Mouse (Mus musculus): ENCODE results near the gene Fto. TPM values are rescaled to one million over a fixed set of nuclear protein-coding genes. Genes with fewer than 3 reads are reported as not detected.

Gene Fto
- total and polyA plus RNA-seq, 3 experiments = 8.4 to 43.2 (median 15.7) TPM

GRCm38 (mm10) chr8:91657381-91657780 is 344.1 kb downstream of the Fto start:
- Histone ChIP-seq H3K4me2 (ENCODE audit: insufficient read depth, low read depth, poor library complexity, severe bottlenecking) (no peak overlapping the region), H3K27ac (ENCODE audit: insufficient read depth, low read depth) (no peak overlapping the region), H3K4me3 (replicated peaks in 1 of 3; ENCODE audit: low read depth in 2 of 3, low read length in 2 of 3, poor library complexity in 1 of 3) (no peak overlapping the region), H3K79me2 (replicated peaks; ENCODE audit: control insufficient read depth, extremely low read depth, insufficient read depth, poor library complexity, severe bottlenecking) (no peaks in the 10 kb centered on the region), H3K36me3 (replicated peaks in 1 of 2; ENCODE audit: control insufficient read depth in 1 of 2, insufficient read depth in 1 of 2, low read length in 1 of 2) (peaks cover 0 to 38% of the 10 kb centered on the region in 2 experiments), H3K27me3 (replicated peaks) (no peaks in the 10 kb centered on the region), H3K9me3 (replicated peaks; ENCODE audit: low read length) (no peaks in the 10 kb centered on the region), H3K4me1 (ENCODE audit: control insufficient read depth in 1 of 2, insufficient read depth in 2 of 2) (peaks cover 0 to 18% of the 10 kb centered on the region in 2 experiments; a peak in 2 of 4 replicates), H3K9ac (ENCODE audit: insufficient read depth, low read depth) (no peak overlapping the region)
- TF ChIP-seq BHLHE40 (IDR thresholded peaks at IDR 0.05; ENCODE audit: low read depth, low read length) = no peak
- TF ChIP-seq MAX (IDR thresholded peaks at IDR 0.05; ENCODE audit: low read length) = no peak
- no peak for TF ChIP-seq JUN (IDR thresholded peaks at IDR 0.05; ENCODE audit: insufficient read depth, low read depth, low read length)
- TF ChIP-seq SIN3A (IDR thresholded peaks at IDR 0.05; ENCODE audit: low read length) = no peak
- no peak for TF ChIP-seq SMC3 (IDR thresholded peaks at IDR 0.05; ENCODE audit: low read depth, low read length)
- TF ChIP-seq KAT2A (IDR thresholded peaks at IDR 0.05; ENCODE audit: insufficient replicate concordance, low read length) = no peak
- no peak for TF ChIP-seq ZNF384 (IDR thresholded peaks at IDR 0.05; ENCODE audit: low read depth, low read length)
- no peak for TF ChIP-seq MXI1 (IDR thresholded peaks at IDR 0.05; ENCODE audit: low read depth, low read length)
- TF ChIP-seq EP300 (IDR thresholded peaks at IDR 0.05; ENCODE audit: low read length) = no peak
- no peak for TF ChIP-seq MAFK (IDR thresholded peaks at IDR 0.05; ENCODE audit: insufficient replicate concordance, low read length)
- TF ChIP-seq POLR2A (IDR thresholded peaks at IDR 0.05; ENCODE audit: low read depth, low read length) = no peak
- no peak for TF ChIP-seq ZMIZ1 (IDR thresholded peaks at IDR 0.05; ENCODE audit: low read depth, low read length)
- TF ChIP-seq CTCF (conservative IDR thresholded peaks at IDR 0.05 in 1 of 2, IDR thresholded peaks at IDR 0.05 in 1 of 2; ENCODE audit: low read depth in 2 of 2, low read length in 2 of 2) = no peak
- no peak for TF ChIP-seq CHD2 (IDR thresholded peaks at IDR 0.05; ENCODE audit: low read length)
- TF ChIP-seq JUND (conservative IDR thresholded peaks at IDR 0.05; ENCODE audit: low read depth, low read length) = no peak
- TF ChIP-seq RAD21 (IDR thresholded peaks at IDR 0.05; ENCODE audit: low read depth, low read length) = no peak
- TF ChIP-seq PAX5 (IDR thresholded peaks at IDR 0.05; ENCODE audit: low read length) = no peak
- no peak for TF ChIP-seq RCOR1 (conservative IDR thresholded peaks at IDR 0.05; ENCODE audit: low read depth, low read length)
- no peak for TF ChIP-seq ELF1 (IDR thresholded peaks at IDR 0.05; ENCODE audit: low read depth, low read length)
- DNase-seq (ENCODE audit: extremely low read depth) = no peak
- dilution Hi-C loops (cut with MboI; ENCODE audit: extremely low pct_ligation_motif_present, extremely low pct_unique_long_range_greater_than_20kb, low sequenced_read_pairs) = no loop called here
- in situ Hi-C loops (cut with MboI; ENCODE audit: low pct_ligation_motif_present, low pct_unique_long_range_greater_than_20kb, low sequenced_read_pairs) = no loop called here

- no peak overlapping the region for H3K4me2 ChIP-seq (ENCODE audit: insufficient read depth, low read depth, poor library complexity, severe bottlenecking)
- H3K4me1 ChIP-seq (ENCODE audit: control insufficient read depth in 1 of 2, insufficient read depth in 2 of 2) = peaks cover 0 to 23% of the 10 kb centered on the region in 2 experiments; a peak in 2 of 4 replicates
- H3K4me3 ChIP-seq (replicated peaks in 1 of 3; ENCODE audit: low read depth in 2 of 3, low read length in 2 of 3, poor library complexity in 1 of 3) = no peak overlapping the region
- no peaks in the 10 kb centered on the region for H3K9me3 ChIP-seq (replicated peaks; ENCODE audit: low read length)
- in situ Hi-C loops (cut with MboI; ENCODE audit: low pct_ligation_motif_present, low pct_unique_long_range_greater_than_20kb, low sequenced_read_pairs) = no loop called here
- H3K27me3 ChIP-seq (replicated peaks) = no peaks in the 10 kb centered on the region
- peaks cover 0 to 17% of the 10 kb centered on the region in 2 experiments for H3K36me3 ChIP-seq (replicated peaks in 1 of 2; ENCODE audit: control insufficient read depth in 1 of 2, insufficient read depth in 1 of 2, low read length in 1 of 2)
- no peak overlapping the region for H3K27ac ChIP-seq (ENCODE audit: insufficient read depth, low read depth)
- dilution Hi-C loops (cut with MboI; ENCODE audit: extremely low pct_ligation_motif_present, extremely low pct_unique_long_range_greater_than_20kb, low sequenced_read_pairs) = no loop called here
- TF ChIP-seq PAX5 (IDR thresholded peaks at IDR 0.05; ENCODE audit: low read length) (no peak), TBP (conservative IDR thresholded peaks at IDR 0.05; ENCODE audit: low read depth, low read length) (no peak), JUND (conservative IDR thresholded peaks at IDR 0.05; ENCODE audit: low read depth, low read length) (no peak), ZC3H11A (IDR thresholded peaks at IDR 0.05; ENCODE audit: low read depth, low read length) (no peak), HCFC1 (IDR thresholded peaks at IDR 0.05; ENCODE audit: low read depth, low read length) (no peak), POLR2A (IDR thresholded peaks at IDR 0.05; ENCODE audit: low read depth, low read length) (no peak), EP300 (IDR thresholded peaks at IDR 0.05; ENCODE audit: low read length) (no peak)
- no peaks in the 10 kb centered on the region for H3K79me2 ChIP-seq (replicated peaks; ENCODE audit: control insufficient read depth, extremely low read depth, insufficient read depth, poor library complexity, severe bottlenecking)
- no peak overlapping the region for H3K9ac ChIP-seq (ENCODE audit: insufficient read depth, low read depth)
- DNase-seq (ENCODE audit: extremely low read depth) = no peak
These were observed 347.6 kb downstream of the Fto start for GRCm38 (mm10) chr8:91660879-91661278.

Data from CH12.LX (cell line).